Mouse (Mus musculus): ENCODE data around the gene Pim3.

DNA sequence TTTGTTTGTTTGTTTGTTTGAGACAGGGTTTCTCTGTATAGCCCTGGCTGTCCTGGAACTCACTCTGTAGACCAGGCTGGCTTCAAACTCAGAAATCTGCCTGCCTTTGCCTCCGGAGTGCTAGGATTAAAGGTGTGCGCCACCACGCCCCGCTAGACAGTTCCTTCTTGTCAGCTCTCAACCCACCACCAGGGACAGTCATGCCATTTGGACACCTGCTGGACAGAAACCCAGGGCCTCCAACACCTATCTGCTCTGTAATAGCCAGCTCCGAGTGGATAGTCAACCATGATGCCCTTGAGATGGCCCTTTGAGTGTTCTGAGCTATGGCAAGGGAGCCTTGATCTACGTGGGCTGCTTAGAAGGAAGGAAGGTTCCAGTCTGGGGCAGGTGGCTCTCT is 26.0 kb upstream of the Pim3 start:
- TF ChIP-seq MYOD1 (IDR thresholded peaks at IDR 0.05; ENCODE audit: control insufficient read depth in 1 of 3, insufficient read length in 2 of 3, low read depth in 2 of 3) (no peak), USF1 (IDR thresholded peaks at IDR 0.05; ENCODE audit: low read depth) (no peak)
